Mouse (Mus musculus) heart, embryonic 11.5 days (tissue): ENCODE data around the gene Dync1li1. TPM values are rescaled to one million over a fixed set of nuclear protein-coding genes. Genes with fewer than 3 reads are reported as not detected.
"Not testable (repeated sequence)": the region's sequence is repeated elsewhere in the genome, so short reads cannot be mapped to it uniquely, and the experiment has no call there.

Experiments used
- ATAC-seq: fragments of 200-750 bp; cut with Nextera tagmentation; replicated peaks from 2 replicates; pipeline ENCODE4 v1.8.0; 2017; ENCODE audit warnings: moderate library complexity; ENCODE audit not compliant: insufficient number of reproducible peaks, low FRiP score, low TSS enrichment
- H3K27ac ChIP-seq: fragments of 300-500 bp; sonication (generic); 2 replicates; pipeline ENCODE4 v1.5.1; 2014; ENCODE audit warnings: mild to moderate bottlenecking, low read depth, low read length
- H3K27me3 ChIP-seq: fragments of 300-500 bp; sonication (generic); 2 replicates; pipeline ENCODE4 v1.6.1; 2014; ENCODE audit warnings: mild to moderate bottlenecking, low read length, mixed read lengths; ENCODE audit not compliant: control insufficient read depth, insufficient read depth
- H3K36me3 ChIP-seq: fragments of 300-500 bp; sonication (generic); 2 replicates; pipeline ENCODE4 v1.6.1; 2014; ENCODE audit warnings: mild to moderate bottlenecking, low read length, moderate library complexity, mixed read lengths; ENCODE audit not compliant: control insufficient read depth, insufficient read depth
- H3K4me1 ChIP-seq: fragments of 300-500 bp; sonication (generic); 2 replicates; pipeline ENCODE4 v1.6.1; 2014; ENCODE audit warnings: low read length; ENCODE audit not compliant: control insufficient read depth, insufficient read depth
- H3K4me2 ChIP-seq: fragments of 300-500 bp; sonication (generic); 2 replicates; pipeline ENCODE4 v1.6.1; 2014; ENCODE audit warnings: mild to moderate bottlenecking, moderate library complexity
- H3K4me3 ChIP-seq: fragments of 300-500 bp; sonication (generic); 2 replicates; pipeline ENCODE4 v1.5.1; 2014; ENCODE audit warnings: low read depth, low read length
- H3K9ac ChIP-seq: fragments of 300-500 bp; sonication (generic); 2 replicates; pipeline ENCODE4 v1.6.1; 2014; ENCODE audit warnings: mild to moderate bottlenecking, low read depth, low read length, moderate library complexity
- H3K9me3 ChIP-seq: fragments of 300-500 bp; sonication (generic); replicated peaks from 2 replicates; pipeline ENCODE4 v1.6.1; 2016; ENCODE audit warnings: low read length; ENCODE audit not compliant: control insufficient read depth
- WGBS: fragments of 180-500 bp; shearing (Covaris S2); extraction: QIAGEN DNeasy Blood & Tissue Kit; methylation state at CpG from one replicate; pipeline ENCODE4 v1.1.7; 2014; ENCODE audit not compliant: insufficient replicate concordance; 5-methylcytosine and 5-hydroxymethylcytosine counted together
- polyA plus RNA-seq: library from polyadenylated mRNA; unstranded; fragments of >200 nt; fragmentation: Nextera tagmentation; extraction: Ambion mirVana; gene quantifications from 2 replicates; pipeline ENCODE4 v1.2.1, GENCODE M21; 2014

Dync1li1 gene
- 66.9 and 76.1 TPM in 2 replicates for polyA plus RNA-seq

DNA sequence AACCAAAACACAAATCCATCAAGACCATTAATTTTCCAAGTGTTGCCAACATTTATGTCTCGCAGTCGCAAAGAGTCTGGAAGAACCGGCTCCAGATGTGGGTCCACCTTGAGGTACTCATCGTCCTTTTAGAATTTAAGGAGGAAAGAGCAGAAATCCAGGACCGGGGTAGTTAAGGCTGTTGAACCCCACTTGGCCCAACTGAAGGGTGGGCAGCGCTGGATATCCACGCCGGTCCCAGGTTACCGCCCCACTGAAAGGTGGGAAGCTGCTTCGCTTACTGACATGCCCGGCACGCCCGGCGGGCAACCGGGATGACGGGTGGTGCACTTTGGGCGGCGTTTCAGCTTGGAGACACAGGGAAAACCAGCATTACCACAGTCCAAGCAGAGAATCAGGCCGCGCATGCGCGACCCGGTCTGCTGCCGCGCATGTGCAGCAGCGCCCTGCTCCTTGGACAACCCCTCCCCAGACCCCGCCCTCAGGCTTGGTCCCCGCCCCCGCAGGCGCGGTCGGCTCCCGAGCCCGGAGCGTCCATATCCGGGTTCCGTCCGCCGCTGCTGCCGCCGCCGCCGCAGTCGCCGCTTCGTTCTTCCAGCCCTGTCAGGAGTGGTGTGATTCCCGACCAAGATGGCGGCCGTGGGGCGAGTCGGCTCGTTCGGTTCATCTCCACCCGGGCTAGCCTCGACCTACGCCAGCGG is at the start of gene Dync1li1:
Dync1li1 (plus strand) TSS at position 539 of the 701 bp plus-strand sequence.
- peaks cover 7% of the 10 kb centered on the region; the same call in 1 of the 2 replicates for H3K36me3 ChIP-seq
- WGBS: under 1% methylated on average over 56 of the region's 57 CpGs
- H3K9me3 ChIP-seq: no peaks in the 10 kb centered on the region
- H3K4me3 ChIP-seq: peak within 1 kb of the TSS; percentile 79
- peak within 1 kb of the TSS; percentile 88 for H3K27ac ChIP-seq
- H3K4me1 ChIP-seq: peaks cover 17% of the 10 kb centered on the region
- no peaks in the 10 kb centered on the region for H3K27me3 ChIP-seq
- peak within 1 kb of the TSS; percentile 84 for H3K4me2 ChIP-seq
- ATAC-seq: peak; percentile 96
- peak within 1 kb of the TSS; percentile 91 for H3K9ac ChIP-seq

DNA sequence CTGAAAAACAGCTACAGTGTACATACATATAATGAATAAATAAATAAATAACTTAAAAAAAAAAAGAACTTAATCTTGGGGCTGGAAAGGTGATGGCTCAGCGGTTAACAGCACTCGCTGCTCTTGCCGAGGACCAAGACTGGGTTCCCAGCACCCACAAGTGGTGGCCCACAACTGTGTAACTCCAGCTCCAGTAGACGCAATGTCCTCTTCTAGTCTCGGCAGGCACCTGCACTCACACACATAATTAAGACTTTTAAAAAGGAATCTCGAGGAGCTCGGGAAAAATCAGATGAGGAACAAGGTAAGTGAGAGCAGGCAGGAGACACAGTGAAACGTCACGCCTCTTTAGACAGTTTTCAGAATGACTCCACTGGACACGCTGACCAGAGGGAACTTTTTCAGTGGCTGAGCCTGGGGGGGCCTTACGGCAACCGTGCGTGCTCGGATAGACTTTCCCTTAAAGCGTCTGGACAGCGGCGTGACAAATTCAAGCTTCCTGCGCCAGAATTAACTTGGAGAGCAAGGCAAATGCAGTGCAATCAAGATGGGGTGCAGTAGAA is 49.3 kb upstream of the Dync1li1 start:
- Histone ChIP-seq H3K4me1 (no peaks in the 10 kb centered on the region; the same call in 1 of the 2 replicates), H3K36me3 (no peaks in the 10 kb centered on the region), H3K9me3 (no peaks in the 10 kb centered on the region), H3K27me3 (peaks cover 6% of the 10 kb centered on the region), H3K27ac (peak overlapping the region; percentile 74), H3K4me2 (peak overlapping the region; percentile 96), H3K4me3 (peak overlapping the region; percentile 91), H3K9ac (peak overlapping the region; percentile 87)
- 10% methylated on average over 18 of the region's 18 CpGs for WGBS
- 0 out of 2 replicates have a peak, but pooled peaks have one; percentile 12 for ATAC-seq

GRCm38 (mm10) chr9:114639839-114640646 is 48.5 kb upstream of the Dync1li1 start, which contains the start of gene Cnot10:
Gene Cnot10, minus strand, starts transcription at chr9:114640184.
- Histone ChIP-seq H3K4me1 (no peaks in the 10 kb centered on the region; the same call in 1 of the 2 replicates), H3K9ac (peak within 1 kb of the TSS; percentile 87), H3K4me3 (peak within 1 kb of the TSS; percentile 91), H3K4me2 (peak within 1 kb of the TSS; percentile 96), H3K36me3 (no peaks in the 10 kb centered on the region), H3K9me3 (no peaks in the 10 kb centered on the region), H3K27me3 (peaks cover 6% of the 10 kb centered on the region), H3K27ac (peak within 1 kb of the TSS; percentile 74)
- WGBS: 3% methylated on average over 51 of the region's 51 CpGs
- peak; percentile 98 for ATAC-seq

- Histone ChIP-seq H3K27me3 (peaks cover 6% of the 10 kb centered on the region), H3K36me3 (no peaks in the 10 kb centered on the region), H3K4me3 (no peak overlapping the region), H3K27ac (no peak overlapping the region), H3K4me2 (no peak overlapping the region), H3K9me3 (no peaks in the 10 kb centered on the region), H3K9ac (no peak overlapping the region), H3K4me1 (no peaks in the 10 kb centered on the region)
- WGBS: 86% methylated on average over 12 of the region's 12 CpGs
- ATAC-seq: no peak
Measured at GRCm38 (mm10) chr9:114646556-114647505, 41.8 kb upstream of the Dync1li1 start.

- no peak overlapping the region for H3K4me2 ChIP-seq
- no peaks in the 10 kb centered on the region for H3K9me3 ChIP-seq
- no peak overlapping the region for H3K9ac ChIP-seq
- H3K36me3 ChIP-seq: no peaks in the 10 kb centered on the region
- no peak for ATAC-seq
- H3K4me1 ChIP-seq: no peaks in the 10 kb centered on the region
- WGBS: 72% methylated on average over 28 of the region's 28 CpGs
- no peak overlapping the region for H3K4me3 ChIP-seq
- H3K27ac ChIP-seq: no peak overlapping the region
- peaks cover 6% of the 10 kb centered on the region for H3K27me3 ChIP-seq
Measured at GRCm38 (mm10) chr9:114647506-114648432, 40.8 kb upstream of the Dync1li1 start.

- H3K4me2 ChIP-seq, H3K9ac ChIP-seq: not testable (repeated sequence)
Measured at GRCm38 (mm10) chr9:114648472-114648871, 40.1 kb upstream of the Dync1li1 start.

DNA sequence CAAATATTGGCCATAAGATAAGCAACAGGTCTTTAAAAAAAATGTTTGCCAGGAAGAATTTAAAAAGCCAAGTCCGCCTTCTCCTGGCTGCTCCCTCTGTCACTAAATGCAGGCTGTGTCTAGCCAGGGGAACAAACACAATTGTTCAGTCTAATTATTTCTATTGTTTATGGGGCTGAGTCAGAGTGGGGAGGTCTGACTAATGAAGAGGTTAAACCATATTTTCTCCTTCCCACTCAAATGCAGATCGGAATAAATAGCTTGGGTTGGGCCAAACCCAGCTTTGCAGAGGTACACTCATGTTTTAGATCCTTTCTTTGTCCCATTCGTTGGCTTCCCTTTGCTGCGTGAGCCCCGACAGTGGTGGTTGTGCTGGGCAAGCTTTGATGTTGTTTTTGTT is 39.2 kb upstream of the Dync1li1 start:
- Histone ChIP-seq H3K27me3 (no peaks in the 10 kb centered on the region), H3K9me3 (no peaks in the 10 kb centered on the region), H3K4me2 (no peak overlapping the region), H3K27ac (no peak overlapping the region), H3K9ac (no peak overlapping the region), H3K4me1 (no peaks in the 10 kb centered on the region), H3K36me3 (no peaks in the 10 kb centered on the region), H3K4me3 (no peak overlapping the region)
- no peak for ATAC-seq
- whole genome bisulfite sequencing: 61% methylated on average over 5 of the region's 5 CpGs

More at GRCm38 (mm10) chr9:114648472-114648871, 40.1 kb upstream of the Dync1li1 start:
- ATAC-seq, H3K27ac ChIP-seq, H3K4me1 ChIP-seq, H3K9me3 ChIP-seq, H3K36me3 ChIP-seq, H3K27me3 ChIP-seq, H3K4me3 ChIP-seq: not testable (repeated sequence)
- 56% methylated on average over 8 of the region's 9 CpGs for WGBS
